Mouse (Mus musculus): ENCODE measurements at regions not wholly inside any gene's neighbourhood (a gene's known extent, or its start where the extent isn't known, plus 50 kb on each side); places are given as distances from the start of the nearest gene placed in this dataset.

GRCm38 (mm10) chr4:75535067-75535466 lies 257.0 kb upstream of the Dmac1 start:
- H3K4me1 ChIP-seq: no peaks in the 10 kb centered on the region
- no peaks in the 10 kb centered on the region for H3K36me3 ChIP-seq (replicated peaks)
- no peaks in the 10 kb centered on the region for H3K9me3 ChIP-seq
- no peak overlapping the region for H3K4me2 ChIP-seq
- H3K9ac ChIP-seq: no peak overlapping the region
- H3K27ac ChIP-seq: no peak overlapping the region
- no peak overlapping the region for H3K4me3 ChIP-seq (replicated peaks)
- H3K27me3 ChIP-seq: no peaks in the 10 kb centered on the region
- 93% methylated on average over 7 of the region's 7 CpGs for WGBS
- ATAC-seq (ENCODE audit: low FRiP score): no peak

- no peak for ATAC-seq (ENCODE audit: low FRiP score)
- no peaks in the 10 kb centered on the region for H3K4me1 ChIP-seq
- WGBS: 82% methylated on average over 2 of the region's 2 CpGs
- H3K4me2 ChIP-seq: no peak overlapping the region
- H3K36me3 ChIP-seq (replicated peaks): no peaks in the 10 kb centered on the region
- no peak overlapping the region for H3K9ac ChIP-seq
- H3K9me3 ChIP-seq: no peaks in the 10 kb centered on the region
- no peak overlapping the region for H3K27ac ChIP-seq
- H3K4me3 ChIP-seq (replicated peaks): no peak overlapping the region
- no peaks in the 10 kb centered on the region for H3K27me3 ChIP-seq
Observed at GRCm38 (mm10) chr4:75529607-75530006, 251.5 kb upstream of the Dmac1 start.

- 88% methylated on average over 3 of the region's 3 CpGs for WGBS
- Histone ChIP-seq H3K27ac (no peak overlapping the region), H3K36me3 (replicated peaks) (no peaks in the 10 kb centered on the region), H3K9me3 (no peaks in the 10 kb centered on the region), H3K9ac (no peak overlapping the region), H3K4me2 (no peak overlapping the region), H3K4me1 (no peaks in the 10 kb centered on the region), H3K27me3 (no peaks in the 10 kb centered on the region), H3K4me3 (replicated peaks) (no peak overlapping the region)
- ATAC-seq (ENCODE audit: low FRiP score): no peak
Observed at GRCm38 (mm10) chr4:75517459-75518158, 239.5 kb upstream of the Dmac1 start.

Measured in forebrain, embryonic 12.5 days (tissue).